Mouse (Mus musculus): ENCODE results near the gene Sfta2. TPM values are rescaled to one million over a fixed set of nuclear protein-coding genes. Genes with fewer than 3 reads are reported as not detected.

Sfta2 gene
- not detected for polyA plus RNA-seq (2015; fragmentation: Illumina TruSeq; extraction: RNeasy Lipid Tissue Mini Kit (QIAGEN cat#74804); ENCODE audit: insufficient read depth, low replicate concordance)

DNA sequence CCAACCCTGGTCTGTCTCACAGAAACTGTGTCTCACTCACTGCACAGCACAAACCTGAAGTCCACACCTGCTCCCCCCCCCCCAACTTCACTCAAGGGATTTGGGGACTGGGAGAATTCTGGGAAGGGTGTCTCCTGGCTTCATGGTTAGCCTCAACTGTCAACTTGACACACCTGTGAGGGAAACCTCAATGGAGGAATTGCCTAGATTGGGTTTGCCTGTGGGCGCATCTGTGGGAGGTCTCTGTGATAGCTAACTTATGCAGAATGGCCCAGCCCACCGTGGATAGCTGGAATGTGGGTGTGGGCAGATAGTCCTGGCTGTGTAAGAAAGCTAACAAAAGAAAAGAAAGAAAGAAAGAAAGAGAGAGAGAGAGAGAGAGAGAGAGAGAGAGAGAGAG lies at the start of gene Sfta2:
Gene Sfta2, plus strand, starts transcription at position 301 of the 400 bp plus-strand sequence.

DNA sequence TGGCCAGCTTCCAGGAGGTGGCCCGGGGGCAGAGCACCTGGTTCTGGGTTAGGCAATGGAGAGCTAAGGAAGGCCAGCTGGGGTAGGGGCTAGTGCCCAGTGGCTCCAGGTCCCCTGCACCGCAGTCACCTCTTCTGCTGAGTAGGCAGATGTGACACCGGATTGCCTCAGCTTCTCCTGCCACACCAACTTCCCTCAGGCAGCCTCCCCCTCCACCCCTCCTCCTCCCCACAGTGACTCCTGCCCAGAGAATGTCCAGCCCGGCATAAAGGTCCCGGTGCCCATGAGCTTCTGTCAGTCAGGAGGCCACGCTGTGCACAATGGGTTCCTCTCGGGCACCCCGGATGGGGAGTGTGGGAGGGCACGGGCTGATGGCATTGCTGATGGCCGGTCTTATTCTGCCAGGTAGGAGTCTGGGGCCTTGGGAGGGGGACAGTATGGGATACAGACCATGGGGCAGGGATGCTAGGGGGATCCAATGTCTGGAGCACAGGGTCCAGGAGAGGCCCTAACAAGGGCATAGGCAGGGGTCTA lies 49.4 kb upstream of the Sfta2 start, which contains the start of gene Cdsn:
Gene Cdsn, plus strand, starts transcription at position 248 of the 534 bp plus-strand sequence.

GRCm38 (mm10) chr17:35567150-35567549 lies 34.2 kb upstream of the Sfta2 start, which contains the start of gene 2300002M23Rik:
Gene 2300002M23Rik, plus strand, starts transcription at chr17:35567450.

GRCm38 (mm10) chr17:35626537-35626936 lies 25.2 kb downstream of the Sfta2 start, which contains the start of gene Gm9573:
Gene Gm9573, minus strand, starts transcription at chr17:35626637.

DNA sequence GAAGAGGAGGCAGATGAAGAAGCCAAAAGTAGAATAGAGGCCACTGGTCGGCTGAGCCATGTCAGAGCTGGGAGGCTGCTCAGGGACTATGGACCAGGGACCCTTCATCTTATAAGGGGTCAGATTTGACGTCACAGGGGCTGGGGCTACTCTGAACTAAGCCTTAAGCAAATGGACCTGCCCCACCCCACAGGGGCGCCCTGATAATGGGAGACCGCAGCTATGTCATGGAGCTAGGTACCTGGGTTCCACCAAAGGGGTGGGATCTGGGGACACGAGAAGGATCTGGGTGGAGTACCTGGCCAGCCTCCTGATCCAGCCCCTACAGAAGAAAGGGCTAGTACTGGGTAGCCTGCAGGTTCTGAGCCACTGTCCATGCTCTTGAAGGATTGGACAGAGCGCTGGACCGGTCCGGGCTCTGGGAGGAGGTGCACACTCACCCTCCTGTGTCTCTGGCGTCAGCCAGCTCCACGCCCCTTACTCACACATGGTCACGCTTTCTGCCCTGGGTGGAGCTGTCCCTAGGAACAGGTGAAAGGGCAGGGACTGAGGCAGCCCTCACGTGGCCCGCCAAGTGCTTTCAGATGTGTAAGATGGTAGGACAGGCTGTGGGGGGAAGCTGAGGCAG lies 42.4 kb downstream of the Sfta2 start, which contains the start of gene Mucl3:
Gene Mucl3, minus strand, starts transcription at position 87 of the 628 bp plus-strand sequence.

DNA sequence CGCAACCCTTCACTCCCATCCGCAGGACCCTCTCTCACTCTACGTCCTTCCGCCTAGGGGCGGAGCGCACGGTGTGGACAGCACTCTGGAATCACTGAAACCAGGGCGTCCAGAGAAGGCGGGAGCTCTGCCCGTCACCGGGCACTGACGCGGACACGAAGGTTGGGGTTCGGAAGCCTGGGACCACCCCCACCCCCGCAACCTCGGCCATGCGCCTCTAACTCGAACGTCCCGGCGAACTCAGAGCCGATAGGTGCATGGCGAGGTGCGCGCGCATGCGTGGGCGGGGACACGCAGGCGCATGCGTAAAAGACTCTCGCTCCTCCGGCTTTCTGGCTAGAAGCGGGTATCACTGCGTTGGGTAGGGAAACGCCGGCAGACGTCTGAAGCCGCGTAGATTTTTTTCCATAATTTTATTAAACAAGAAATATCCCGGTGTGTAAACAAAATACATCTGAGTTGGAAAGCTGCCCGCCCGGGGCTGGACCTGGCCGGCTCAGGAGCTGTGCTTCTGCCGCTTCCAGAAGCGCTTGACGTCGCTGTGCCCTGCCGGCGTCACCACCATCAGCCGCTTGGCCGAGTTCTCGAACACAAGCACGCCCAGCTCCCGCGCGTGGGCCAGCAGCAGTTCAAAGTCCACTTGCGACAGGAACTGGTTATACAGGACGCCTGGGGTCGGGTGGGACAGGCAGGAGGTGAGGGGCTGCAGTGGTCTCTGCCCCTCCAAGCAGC lies 66.2 kb downstream of the Sfta2 start, which contains the start of gene Vars2:
Gene Vars2, minus strand, starts transcription at position 259 of the 732 bp plus-strand sequence.

DNA sequence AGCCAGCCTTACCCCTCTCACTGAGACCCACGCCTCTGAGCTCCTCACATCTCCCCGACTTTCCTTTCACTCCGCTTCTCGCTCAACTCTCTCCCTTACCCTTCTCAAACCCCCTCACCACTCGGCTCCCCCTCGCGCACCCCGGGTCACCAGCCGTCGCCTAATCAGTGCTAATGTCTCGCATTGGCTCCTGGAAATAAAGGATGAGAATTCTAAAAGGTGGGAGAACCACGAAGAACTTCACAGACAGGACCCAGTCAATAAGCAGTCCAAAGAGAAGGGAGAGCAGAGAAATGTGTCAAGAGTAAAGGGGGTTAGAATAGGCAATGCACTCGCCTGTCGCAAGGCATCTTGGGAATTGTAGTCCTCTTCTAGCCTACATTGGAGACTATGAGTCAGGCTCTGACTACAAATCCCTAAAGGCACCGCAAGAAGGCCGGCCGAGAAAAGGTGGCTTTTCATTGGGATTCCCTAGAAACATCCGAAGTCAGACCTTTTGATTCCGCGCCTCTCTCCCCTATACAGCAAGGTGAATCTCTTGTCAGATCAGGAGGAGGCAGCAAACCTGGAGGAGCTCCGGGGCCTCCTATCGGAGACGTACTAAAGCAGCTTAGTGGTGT lies 72.2 kb downstream of the Sfta2 start, which contains the start of gene Gtf2h4:
Gene Gtf2h4, minus strand, starts transcription at position 324 of the 620 bp plus-strand sequence.

Other genes with a start within 250 kb of the Sfta2 start
- 233 TPM for gene H2-Q4, start 221.9 kb upstream of the Sfta2 start, polyA plus RNA-seq (2015; fragmentation: Illumina TruSeq; extraction: RNeasy Lipid Tissue Mini Kit (QIAGEN cat#74804); ENCODE audit: insufficient read depth, low replicate concordance)
- gene H2-Q6, start 176.7 kb upstream of the Sfta2 start, polyA plus RNA-seq (2015; fragmentation: Illumina TruSeq; extraction: RNeasy Lipid Tissue Mini Kit (QIAGEN cat#74804); ENCODE audit: insufficient read depth, low replicate concordance), result 354 TPM
- gene H2-Q7, start 162.4 kb upstream of the Sfta2 start, polyA plus RNA-seq (2015; fragmentation: Illumina TruSeq; extraction: RNeasy Lipid Tissue Mini Kit (QIAGEN cat#74804); ENCODE audit: insufficient read depth, low replicate concordance), result 333 TPM
- gene H2-Q10, start 131.5 kb upstream of the Sfta2 start, polyA plus RNA-seq (2015; fragmentation: Illumina TruSeq; extraction: RNeasy Lipid Tissue Mini Kit (QIAGEN cat#74804); ENCODE audit: insufficient read depth, low replicate concordance), result 14.7 TPM
- not detected for gene Pou5f1, start 95.5 kb upstream of the Sfta2 start, polyA plus RNA-seq (2015; fragmentation: Illumina TruSeq; extraction: RNeasy Lipid Tissue Mini Kit (QIAGEN cat#74804); ENCODE audit: insufficient read depth, low replicate concordance)
- 11.4 TPM for gene Tcf19, start 84.7 kb upstream of the Sfta2 start, polyA plus RNA-seq (2015; fragmentation: Illumina TruSeq; extraction: RNeasy Lipid Tissue Mini Kit (QIAGEN cat#74804); ENCODE audit: insufficient read depth, low replicate concordance)
- gene Cchcr1, start 84.4 kb upstream of the Sfta2 start, polyA plus RNA-seq (2015; fragmentation: Illumina TruSeq; extraction: RNeasy Lipid Tissue Mini Kit (QIAGEN cat#74804); ENCODE audit: insufficient read depth, low replicate concordance), result 4.5 TPM
- gene Psors1c2, start 68.3 kb upstream of the Sfta2 start, polyA plus RNA-seq (2015; fragmentation: Illumina TruSeq; extraction: RNeasy Lipid Tissue Mini Kit (QIAGEN cat#74804); ENCODE audit: insufficient read depth, low replicate concordance), result not detected
- gene Cdsn, start 49.4 kb upstream of the Sfta2 start, polyA plus RNA-seq (2015; fragmentation: Illumina TruSeq; extraction: RNeasy Lipid Tissue Mini Kit (QIAGEN cat#74804); ENCODE audit: insufficient read depth, low replicate concordance), result not detected
- gene 2300002M23Rik, start 34.1 kb upstream of the Sfta2 start, polyA plus RNA-seq (2015; fragmentation: Illumina TruSeq; extraction: RNeasy Lipid Tissue Mini Kit (QIAGEN cat#74804); ENCODE audit: insufficient read depth, low replicate concordance), result not detected
- not detected for gene Gm9573, start 25.1 kb downstream of the Sfta2 start, polyA plus RNA-seq (2015; fragmentation: Illumina TruSeq; extraction: RNeasy Lipid Tissue Mini Kit (QIAGEN cat#74804); ENCODE audit: insufficient read depth, low replicate concordance)
- gene Mucl3, start 42.1 kb downstream of the Sfta2 start, polyA plus RNA-seq (2015; fragmentation: Illumina TruSeq; extraction: RNeasy Lipid Tissue Mini Kit (QIAGEN cat#74804); ENCODE audit: insufficient read depth, low replicate concordance), result not detected
- gene Vars2, start 66.0 kb downstream of the Sfta2 start, polyA plus RNA-seq (2015; fragmentation: Illumina TruSeq; extraction: RNeasy Lipid Tissue Mini Kit (QIAGEN cat#74804); ENCODE audit: insufficient read depth, low replicate concordance), result 10.5 TPM
- 8.0 TPM for gene Gtf2h4, start 72.2 kb downstream of the Sfta2 start, polyA plus RNA-seq (2015; fragmentation: Illumina TruSeq; extraction: RNeasy Lipid Tissue Mini Kit (QIAGEN cat#74804); ENCODE audit: insufficient read depth, low replicate concordance)
- gene Ddr1, start 103.1 kb downstream of the Sfta2 start, polyA plus RNA-seq (2015; fragmentation: Illumina TruSeq; extraction: RNeasy Lipid Tissue Mini Kit (QIAGEN cat#74804); ENCODE audit: insufficient read depth, low replicate concordance), result 5.6 TPM
- gene Ier3, start 220.1 kb downstream of the Sfta2 start, polyA plus RNA-seq (2015; fragmentation: Illumina TruSeq; extraction: RNeasy Lipid Tissue Mini Kit (QIAGEN cat#74804); ENCODE audit: insufficient read depth, low replicate concordance), result 3.4 TPM
- 27.5 TPM for gene Flot1, start 221.7 kb downstream of the Sfta2 start, polyA plus RNA-seq (2015; fragmentation: Illumina TruSeq; extraction: RNeasy Lipid Tissue Mini Kit (QIAGEN cat#74804); ENCODE audit: insufficient read depth, low replicate concordance)
- gene Tubb5, start 236.8 kb downstream of the Sfta2 start, polyA plus RNA-seq (2015; fragmentation: Illumina TruSeq; extraction: RNeasy Lipid Tissue Mini Kit (QIAGEN cat#74804); ENCODE audit: insufficient read depth, low replicate concordance), result 222 TPM
- 59.7 TPM for gene Mdc1, start 240.0 kb downstream of the Sfta2 start, polyA plus RNA-seq (2015; fragmentation: Illumina TruSeq; extraction: RNeasy Lipid Tissue Mini Kit (QIAGEN cat#74804); ENCODE audit: insufficient read depth, low replicate concordance)

All from spleen, adult 10 weeks (tissue).